Mouse (Mus musculus) testis, postnatal 14 days (tissue): ENCODE measurements around the gene Edem2.

Source experiments
- DNase-seq: peaks from one replicate; pipeline ENCODE4 v3.0.0; 2021; ENCODE audit warnings: low spot score

Gene Edem2

DNA sequence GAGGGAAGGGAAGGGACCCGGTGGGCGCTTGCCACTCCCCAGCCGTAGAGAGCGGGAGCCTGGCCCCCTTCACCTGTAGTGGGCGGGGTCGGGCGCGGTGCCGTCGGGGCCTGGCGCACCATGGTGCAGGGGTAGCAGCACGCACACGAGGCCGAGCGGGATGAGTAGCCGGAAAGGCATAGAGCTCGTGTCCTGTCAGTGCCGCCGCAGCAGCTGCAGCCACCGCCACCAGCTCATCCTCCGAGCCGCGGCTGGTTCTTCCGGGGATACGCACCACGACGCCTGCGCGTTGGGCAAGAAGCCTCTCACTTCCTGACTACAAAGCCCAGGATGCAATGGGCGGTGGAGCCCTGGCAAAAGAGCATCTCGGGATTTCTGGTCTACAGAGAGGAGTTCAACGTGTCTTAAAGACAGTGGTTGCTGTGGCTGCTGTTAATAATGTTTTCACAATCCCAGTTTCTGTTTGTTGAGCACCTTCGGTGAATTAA, at the start of gene Edem2:
Gene Edem2, minus strand, starts transcription at position 318 of the 488 bp plus-strand sequence.
- DNase-seq = peak; percentile 91

DNA sequence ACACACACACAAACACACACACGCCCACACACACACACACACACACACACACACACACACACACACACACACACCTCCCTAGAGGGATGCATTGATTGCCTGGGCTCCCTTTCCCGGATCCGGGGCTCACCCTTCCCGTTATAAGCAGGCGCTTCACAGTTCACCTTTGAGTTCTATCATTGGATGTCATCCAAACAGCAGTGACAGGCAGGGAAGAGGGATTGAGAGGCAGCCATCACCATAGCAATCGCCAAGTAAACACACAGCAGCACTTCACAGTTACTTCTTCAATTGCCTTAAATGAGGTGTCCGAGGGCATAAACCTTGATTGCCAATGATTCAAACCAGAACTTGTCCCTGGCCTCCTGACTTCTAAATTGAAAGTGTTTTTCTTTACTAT, 49.8 kb upstream of the Edem2 start:
- DNase-seq = no peak

DNA sequence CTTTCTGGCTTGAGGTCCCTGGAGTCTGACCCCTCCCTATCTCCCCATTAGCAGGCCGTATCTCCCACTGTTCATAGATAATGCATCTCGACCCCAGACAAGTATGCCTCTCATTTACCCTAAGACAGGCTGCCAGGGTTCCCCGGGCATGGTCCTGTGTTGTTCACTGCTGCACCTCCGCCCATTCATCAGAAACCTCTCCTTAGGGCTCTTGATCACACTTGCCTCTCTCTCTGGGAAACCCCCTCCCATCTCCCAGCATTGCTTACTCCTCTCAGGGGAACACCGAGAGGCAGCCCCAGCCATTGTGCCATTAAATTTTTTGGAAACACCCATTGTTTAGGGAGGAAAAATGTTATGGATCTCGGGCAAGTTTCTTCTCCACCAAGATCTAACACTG, 48.7 kb upstream of the Edem2 start:
- DNase-seq = no peak

DNA sequence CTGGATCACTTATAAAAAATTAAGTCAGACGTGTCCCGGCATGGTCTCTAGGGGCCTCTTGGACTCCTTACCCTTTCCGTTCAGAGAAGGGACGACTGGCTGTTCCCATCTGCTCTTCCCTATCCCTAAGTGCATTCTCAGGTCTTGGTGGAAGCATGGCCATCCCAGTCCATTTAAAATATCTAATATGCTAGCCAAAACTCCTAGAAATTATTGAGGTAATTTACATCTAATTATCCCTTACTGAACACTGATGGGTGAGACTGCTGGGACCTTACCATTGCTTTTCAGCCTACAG, 48.4 kb upstream of the Edem2 start:
- DNase-seq = no peak

DNA sequence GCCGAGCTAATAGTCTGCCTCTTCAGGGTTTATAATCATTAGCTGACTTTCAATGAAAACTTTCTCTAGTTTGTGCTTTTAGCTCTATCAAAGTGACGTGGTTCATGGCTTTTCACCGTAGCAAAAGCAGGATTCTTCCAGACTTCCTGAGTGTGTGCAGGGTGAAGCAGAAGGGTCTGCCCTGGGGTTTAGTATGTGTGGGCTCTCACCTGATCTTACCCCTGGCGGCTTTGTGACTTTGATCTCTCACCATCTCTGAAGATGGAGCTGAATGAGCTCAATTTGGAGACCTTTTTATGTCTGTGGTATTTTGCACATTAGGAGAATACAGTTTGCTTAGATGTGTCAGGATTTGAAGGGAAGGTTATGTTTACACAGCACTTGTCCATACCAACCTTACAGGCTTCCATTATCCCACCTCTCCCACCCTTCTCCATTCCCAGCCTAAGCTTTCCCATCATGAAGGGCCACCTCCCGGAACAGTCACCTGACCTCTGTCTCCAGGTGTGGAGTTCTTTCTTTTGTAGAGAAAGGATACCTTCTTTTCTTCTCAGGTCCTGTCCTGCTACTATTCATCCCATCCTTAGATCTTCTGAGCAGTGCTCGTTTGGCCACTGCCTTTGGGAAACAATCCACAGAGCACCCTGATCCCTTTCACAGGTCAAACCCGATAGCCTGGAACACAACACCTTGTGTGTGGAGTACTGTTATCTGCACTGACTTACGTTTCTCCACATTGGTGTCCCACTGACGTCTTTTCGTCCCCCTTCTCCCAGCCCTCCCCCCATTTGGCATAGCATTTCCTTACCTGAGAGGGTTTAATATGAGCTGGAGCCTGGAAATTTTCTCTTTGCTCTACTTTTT, 47.8 kb upstream of the Edem2 start:
- DNase-seq = no peak

DNA sequence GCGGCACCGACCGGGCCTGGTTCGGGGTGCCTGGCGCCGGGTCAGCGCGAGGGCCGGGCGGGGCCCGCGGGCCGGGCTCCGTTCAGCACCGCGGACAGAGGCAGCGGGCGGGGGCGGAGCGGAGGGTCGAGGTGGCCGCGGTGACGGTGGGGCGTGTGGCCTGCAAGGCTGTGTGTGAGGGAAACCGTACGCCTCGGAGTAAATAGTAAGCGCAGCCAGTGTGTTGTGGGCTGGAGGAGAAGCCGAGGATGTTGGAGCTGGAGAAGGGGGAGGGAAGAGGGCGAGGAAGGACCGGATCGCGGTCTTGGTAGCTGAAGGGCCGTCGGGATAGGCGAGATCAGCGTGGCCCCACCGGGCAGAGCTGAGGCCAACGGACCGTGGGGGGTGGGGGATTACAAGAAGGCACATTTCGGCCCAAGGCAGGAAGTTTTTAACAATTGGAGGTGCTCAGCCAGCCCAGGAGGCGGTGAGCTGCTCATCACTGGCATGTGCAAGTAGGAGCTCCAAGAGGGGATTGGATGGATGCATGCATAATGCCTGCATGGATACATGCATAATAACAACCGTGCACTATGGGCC, 46.5 kb upstream of the Edem2 start:
- peak; percentile 69 for DNase-seq

DNA sequence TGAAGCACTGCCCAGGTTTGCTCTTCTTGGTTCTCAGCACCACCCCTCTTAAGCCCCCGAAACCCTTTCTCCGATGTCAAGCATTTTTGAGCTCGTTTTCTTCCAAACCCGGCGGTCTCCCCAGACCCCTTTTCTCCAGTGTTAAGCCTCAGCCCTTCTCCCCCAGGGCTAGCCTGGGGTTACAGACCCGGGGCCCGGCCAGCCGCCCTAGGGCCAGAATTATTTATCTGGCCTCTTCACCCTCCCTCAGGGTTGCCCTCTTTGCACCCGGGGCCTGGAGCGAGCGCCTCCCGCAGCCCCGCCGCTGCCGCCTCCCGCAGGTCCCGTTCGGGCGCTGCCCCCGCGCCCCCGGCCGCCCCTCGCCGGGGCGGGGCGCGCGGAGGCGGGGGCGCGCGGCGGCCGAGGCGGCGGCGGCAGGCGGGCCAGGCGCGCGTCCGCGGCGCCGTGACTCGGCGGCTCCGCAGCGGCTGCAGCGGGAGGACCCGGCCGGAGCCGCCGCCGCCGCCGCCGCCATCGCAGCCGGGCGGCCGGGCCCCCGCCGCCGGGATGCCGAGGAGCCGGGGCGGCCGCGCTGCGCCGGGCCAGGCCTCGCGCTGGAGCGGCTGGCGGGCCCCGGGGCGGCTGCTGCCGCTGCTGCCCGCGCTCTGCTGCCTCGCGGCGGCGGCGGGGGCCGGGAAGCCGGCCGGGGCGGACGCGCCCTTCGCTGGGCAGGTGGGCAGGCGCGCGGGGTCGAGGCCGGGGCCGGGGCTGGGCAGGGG, 45.8 kb upstream of the Edem2 start, which contains the start of gene Mmp24:
Gene Mmp24, plus strand, starts transcription at position 416 of the 758 bp plus-strand sequence.
- no peak for DNase-seq

DNA sequence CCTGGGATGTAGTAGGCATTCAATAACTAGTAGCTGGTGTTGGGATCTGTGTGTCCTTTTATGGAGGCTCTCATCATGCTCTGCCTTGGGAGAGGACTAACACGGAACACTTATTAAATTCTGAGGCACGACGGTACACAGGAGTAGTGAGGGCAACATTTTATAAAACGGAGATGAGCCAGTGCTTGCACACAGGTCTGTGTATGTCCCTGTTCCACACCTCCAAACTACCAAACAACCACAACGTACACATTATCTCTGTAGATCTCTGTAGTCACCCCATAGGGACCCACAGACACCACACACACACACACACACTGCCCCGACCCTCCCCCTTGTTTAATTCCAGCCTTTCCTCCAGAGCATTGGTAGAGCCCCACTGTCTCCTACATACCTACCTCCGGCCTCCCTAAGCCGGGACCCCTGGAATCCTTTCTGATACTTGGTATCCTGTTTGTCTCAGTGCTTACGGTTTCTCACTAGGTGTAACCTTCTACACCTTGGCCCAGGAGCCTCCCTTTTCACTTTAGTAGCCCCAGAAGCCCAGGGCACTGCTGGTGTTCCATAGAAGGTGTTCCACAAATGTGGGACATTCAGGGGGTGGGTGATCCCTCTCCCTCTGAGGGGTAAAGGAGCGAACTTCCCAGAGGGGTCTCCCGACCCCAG, 45.1 kb upstream of the Edem2 start:
- no peak for DNase-seq

DNA sequence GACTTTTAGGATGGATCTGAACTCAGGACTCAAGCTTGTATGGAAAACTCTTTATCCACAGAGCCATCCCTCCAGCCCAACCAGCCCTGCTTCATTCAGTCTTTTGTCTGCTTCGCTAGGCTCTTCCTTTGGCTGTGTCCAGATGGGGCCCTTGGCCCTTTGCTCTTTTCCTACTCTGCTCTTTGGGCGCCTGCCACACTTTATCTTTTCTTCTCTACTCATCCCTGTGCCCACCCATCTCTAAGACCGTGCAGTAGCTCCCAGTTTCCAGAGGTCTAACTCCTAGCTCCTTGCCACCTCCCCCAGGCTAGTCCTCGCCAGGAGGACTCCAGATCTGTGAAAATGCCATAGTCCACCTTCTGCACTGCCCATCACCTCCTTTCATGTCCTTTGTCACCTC, 44.4 kb upstream of the Edem2 start:
- no peak for DNase-seq

DNA sequence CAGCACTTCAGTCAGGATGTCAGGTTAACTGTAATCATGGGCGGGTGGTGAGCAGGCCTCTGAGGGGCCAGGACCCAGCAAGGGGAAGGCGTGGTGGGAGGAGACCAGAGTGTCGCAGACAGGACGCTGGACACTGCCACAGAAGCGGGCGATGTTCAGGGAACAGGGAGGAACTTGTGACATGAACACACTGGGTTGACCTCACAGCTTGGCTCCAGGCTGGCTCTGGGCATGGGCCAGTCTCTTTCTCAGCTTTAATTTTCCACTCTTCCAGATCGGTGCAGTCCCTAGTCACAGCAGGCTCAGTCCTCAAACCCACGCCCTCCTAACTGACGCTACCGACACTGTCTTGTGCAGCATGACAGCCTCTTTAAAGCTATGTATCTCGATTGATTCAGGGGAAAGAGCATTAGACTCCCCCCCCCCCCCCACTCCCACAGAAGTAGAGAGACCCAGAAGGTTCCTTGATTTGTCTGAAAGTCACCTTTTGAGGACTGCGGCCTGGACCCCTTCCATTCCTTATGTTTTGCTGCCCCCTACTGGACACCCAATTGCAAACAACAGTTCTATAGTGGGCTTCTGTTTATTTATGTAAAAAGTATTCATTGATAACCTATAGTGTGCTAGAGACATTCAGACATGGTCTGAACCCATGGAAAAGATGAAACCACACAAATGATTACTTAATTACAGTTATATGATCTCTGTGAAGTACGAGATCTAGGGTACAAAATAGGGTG, 35.6 kb upstream of the Edem2 start:
- DNase-seq = peak; percentile 70

DNA sequence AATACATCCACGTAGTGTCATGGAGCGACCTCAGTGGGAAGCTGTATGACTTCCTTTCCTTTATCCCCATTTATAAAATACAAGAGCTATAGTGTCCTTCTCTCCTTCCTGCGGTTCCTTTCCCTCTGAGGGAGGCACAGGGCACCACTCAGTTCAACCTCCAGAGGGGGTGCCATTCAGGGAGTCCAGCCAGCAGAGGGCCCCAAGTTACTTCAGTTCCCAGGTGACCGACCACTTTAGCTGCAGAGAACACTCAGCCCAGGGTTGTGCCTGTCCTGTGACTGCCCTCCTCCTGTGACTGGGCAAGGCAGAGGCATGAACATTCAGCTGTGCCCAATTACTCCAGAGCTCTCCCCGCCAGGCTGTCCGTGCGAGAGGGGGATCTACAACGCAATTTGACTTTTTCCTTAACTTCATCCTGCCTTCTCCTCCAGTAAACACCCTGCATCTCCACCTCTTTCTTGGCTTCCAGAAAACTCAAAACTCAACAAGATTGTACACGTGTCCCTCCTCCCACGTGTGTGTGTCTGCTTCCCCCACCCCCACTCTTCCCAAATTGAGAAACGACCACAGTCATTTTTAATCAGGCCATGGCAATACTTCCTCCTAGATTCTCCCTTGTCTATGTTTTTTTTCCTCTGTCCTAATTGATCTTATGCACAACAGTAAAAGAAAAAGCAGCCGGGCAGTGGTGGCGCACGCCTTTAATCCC, 27.7 kb upstream of the Edem2 start:
- no peak for DNase-seq

DNA sequence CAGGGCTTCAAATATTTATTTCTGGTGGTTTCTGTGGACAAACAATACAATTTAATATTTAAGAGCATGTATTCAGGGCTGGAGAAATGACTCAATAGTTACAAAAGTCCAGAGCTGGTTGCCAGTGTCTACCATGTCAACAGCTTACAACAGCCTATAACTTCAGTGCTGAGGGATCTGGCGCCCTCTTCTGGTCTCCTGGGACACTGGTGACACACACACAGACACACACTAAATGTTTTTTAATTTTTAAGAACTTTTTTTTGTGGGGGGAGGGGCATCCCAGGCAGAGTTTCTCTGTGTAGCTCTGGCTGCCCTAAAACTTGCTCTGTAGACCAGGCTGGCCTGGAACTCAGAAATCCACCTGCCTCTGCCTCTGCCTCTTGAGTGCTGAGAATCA, 26.5 kb upstream of the Edem2 start:
- DNase-seq = no peak

DNA sequence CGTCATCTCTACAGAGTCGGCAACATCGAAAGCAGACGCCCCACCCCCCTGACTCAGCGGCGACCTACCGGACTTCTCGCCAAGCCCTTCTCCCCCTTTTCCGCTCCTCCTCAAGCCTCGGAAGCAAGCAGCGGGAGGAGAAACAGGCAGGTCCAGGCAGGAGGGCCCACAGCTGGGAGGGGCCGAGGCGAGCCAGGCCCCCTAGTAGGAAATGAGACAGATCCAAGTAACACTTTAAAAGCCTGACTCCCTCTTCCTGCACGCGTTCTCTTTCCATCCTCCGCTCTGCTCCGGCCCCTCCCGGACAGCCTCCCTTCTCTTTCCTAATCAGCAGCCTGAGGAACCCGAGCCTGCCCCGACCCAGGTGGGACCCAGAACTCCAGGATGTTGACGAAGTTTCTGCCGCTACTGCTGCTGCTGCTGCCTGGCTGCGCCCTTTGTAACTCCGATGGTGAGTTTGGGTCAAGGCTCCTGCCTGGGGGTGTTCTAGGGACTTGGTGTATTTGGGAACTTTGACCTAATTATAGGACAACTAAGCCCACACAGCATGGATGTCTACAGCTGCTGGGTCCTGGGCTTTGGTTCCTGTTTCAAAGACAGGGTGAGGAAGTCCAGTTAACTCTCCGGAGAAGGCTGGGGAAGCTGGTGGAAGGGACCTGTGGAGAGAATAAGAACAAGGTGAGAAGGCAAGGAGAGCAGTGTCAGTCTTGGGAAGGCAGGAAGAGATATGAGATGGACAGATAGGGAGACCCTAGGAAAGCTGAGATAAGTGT, 21.9 kb upstream of the Edem2 start, which contains the start of gene Procr:
Gene Procr, plus strand, starts transcription at position 104 of the 773 bp plus-strand sequence.
- DNase-seq = no peak

DNA sequence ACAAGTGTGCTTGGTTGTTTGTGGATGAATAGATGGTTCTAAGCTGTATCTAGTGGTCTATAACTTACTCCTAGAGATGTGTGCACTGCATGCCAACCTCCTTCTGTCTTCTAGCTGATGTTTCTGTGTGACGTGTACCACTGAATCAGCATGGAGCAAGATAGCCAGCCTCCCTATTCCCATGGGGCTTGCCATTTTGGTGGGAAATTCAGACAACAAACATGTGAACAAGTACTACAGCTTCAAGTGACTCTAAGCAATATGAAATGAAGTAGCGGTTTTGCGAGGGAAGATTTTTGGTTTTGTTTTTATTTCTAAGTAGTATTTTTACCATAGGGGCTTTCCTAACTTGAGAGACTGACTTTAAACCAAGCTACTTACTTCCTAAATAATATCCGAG, 20.1 kb upstream of the Edem2 start:
- DNase-seq = no peak

DNA sequence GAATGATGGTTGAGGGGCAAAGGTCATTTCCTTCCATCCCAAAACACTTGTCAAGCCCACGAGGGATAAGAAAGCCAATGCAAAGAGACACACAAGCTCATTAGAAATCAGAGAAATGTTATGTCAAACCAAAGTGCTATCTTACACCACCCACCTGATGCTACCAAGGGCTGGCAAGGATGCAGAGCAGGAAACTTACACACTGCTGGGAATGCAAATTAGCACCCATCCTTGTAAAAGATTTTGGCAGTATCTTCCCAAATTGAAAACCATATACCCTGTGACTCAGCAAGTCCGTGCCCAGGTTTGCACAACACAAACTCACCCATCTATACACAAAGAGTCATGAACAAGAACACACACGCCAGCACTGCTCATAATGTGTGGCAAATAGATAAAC, 16.2 kb upstream of the Edem2 start:
- no peak for DNase-seq

DNA sequence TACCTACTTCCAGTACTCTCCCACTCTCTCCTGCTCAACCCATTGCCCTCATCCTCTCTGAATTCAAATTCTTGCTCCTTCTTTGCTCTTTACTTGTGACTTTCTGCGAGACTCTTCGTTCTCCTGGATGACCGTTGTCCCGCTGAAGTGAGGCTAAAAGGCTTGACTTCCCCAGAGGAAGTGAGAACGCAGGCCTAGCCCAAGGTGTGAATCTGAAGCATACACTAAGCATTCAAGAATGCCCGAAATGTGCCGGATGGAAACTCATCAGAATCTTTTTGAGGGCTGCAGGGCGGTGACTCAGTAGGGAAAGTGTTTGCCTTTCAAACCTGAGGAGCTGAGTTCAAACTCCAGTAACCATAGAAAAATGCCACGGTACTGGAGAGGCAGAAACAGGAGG, 14.1 kb upstream of the Edem2 start:
- DNase-seq = no peak

DNA sequence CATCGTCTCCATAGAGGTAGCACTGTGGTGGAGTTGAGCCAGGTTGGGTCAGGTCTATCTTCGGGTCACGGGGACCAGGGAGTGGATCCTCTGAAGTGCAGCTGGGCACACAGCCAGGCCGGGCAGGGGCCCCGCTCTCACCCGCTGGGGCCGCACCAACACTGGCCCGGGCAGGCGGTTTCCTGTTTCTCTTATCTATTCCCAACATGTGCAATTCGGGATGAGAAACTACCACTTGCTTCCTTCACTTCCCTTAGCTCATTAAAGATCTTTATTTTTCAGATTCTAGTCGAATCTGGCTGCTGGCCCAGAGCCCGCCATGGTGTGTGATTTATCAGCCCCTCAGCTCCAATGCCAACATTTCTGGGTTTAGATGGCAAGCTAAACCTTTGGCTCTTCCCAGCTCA, 13.7 kb upstream of the Edem2 start:
- no peak for DNase-seq

DNA sequence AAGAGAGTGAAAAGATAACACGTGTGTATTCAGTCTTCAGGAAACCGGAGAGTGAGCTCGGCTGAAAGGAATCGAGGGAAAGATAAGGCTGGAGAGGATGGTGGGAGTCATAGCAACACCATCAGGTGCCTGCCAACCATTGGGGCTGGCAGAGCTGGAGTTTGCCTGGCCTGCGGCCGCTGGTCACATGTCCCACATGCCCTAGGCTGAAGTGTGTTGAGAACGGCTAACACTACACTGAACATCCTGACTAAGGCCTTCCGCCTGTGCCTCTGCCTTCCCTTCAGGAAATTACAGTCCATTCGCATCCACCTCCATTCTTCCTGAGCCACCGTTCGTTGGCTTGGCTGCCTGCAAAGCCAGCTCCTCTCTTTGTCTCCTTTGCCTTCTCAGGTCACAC, 12.9 kb upstream of the Edem2 start:
- DNase-seq = no peak

DNA sequence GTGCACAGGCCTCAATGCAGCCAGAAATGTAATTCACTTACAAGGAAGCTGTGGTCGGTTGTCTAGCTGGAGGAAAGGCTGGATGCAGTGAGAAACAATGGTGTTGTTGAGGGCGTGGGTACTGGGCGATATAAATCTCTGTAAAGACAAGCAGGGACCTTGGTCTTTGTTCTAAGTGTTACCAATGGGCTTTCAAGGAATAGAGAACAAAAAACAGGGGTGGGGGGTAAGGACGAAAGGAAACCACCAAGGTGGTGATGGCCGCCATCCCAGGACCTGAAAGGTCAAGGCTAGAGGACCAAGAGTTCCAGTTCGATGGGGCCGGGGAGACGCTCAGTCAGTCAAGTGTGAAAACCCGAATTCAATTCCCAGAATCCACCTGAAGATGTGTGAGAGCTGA, 8.5 kb upstream of the Edem2 start:
- DNase-seq = no peak

DNA sequence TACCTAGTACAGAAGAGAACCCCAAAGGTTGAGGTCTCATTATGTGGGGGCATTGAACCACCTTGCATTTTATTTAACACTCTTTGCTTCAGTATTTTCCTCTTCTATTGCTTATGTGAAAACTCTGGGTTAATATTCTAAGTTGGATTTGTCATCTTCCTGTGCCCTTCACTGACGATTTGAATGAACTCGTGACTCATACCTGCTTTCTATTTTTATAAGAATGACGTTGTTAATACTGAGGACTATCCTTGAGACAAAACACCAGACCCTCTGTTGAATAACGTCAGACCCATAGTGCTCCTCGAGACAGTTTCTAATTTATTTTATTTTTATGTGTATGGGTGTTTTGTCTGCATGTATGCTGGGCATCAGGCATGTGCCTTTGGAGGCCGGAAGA, 7.7 kb upstream of the Edem2 start:
- DNase-seq = no peak
